In the genomic region with DNA sequence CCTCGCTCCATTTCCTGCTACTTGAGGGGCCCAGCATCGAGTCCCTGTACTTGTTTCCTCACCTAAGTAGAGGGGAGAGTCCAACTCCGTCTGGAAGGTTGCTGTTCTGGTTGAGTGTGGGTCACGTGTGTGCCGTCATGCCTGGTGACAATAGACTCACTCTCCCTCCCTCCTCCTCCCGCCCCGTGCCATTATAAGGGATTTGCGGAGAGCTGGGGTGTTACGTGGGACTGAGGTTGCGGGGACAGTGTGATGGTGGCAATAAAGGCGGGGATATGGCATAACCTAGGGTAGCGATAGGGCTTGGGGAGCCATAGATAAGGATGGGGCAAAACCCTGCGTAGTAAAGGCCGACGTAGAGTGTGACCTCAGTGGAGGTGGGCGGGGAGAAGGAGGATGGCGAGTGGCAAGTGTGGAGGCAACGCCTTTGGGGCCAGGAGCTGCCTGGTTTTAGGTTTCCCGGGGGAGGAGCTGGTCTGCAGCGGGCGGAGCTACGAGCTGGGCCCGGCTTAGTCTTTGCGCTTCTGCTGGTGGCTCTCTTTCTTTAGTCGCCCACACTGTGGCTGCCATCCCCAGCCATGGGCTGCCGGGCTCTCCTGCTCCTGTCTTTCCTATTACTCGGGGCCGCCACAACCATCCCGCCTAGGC, we compare ENCODE assay signal across 7 mouse cellular contexts. TPM values are rescaled to one million over a fixed set of nuclear protein-coding genes. Genes with fewer than 3 reads are reported as not detected.
DNase-seq lines count a peak whose midpoint lies in the region; ATAC-seq and TF ChIP-seq lines count a peak whose summit lies in the region.

No protein-coding gene starts in this region.

- peak; percentile 88 for DNase-seq in adrenal gland, adult 8-10 months
- DNase-seq in embryo, embryonic 9.5 days (ENCODE audit: extremely low spot score), result peak; percentile 94
- peak; percentile 50 to 82 for DNase-seq in gastrocnemius, postnatal 4 days (ENCODE audit: low spot score in 2 of 2)
- DNase-seq in left cerebral cortex, postnatal 4 days, result peak; percentile 91

- no peaks in the 10 kb centered on the region for H3K27me3 ChIP-seq in intestine, postnatal 0 days (replicated peaks; ENCODE audit: control insufficient read depth, insufficient read depth, low read length)
- no peaks in the 10 kb centered on the region for H3K27me3 ChIP-seq in midbrain, embryonic 12.5 days
- H3K27me3 ChIP-seq in small intestine, adult 2 months (ENCODE audit: control insufficient read depth, insufficient read depth, low read length), result no peaks in the 10 kb centered on the region

- no peaks in the 10 kb centered on the region for H3K9me3 ChIP-seq in intestine, postnatal 0 days (ENCODE audit: control insufficient read depth)
- H3K9me3 ChIP-seq in midbrain, embryonic 12.5 days, result no peaks in the 10 kb centered on the region

- ATAC-seq in intestine, postnatal 0 days, result peak; percentile 95
- ATAC-seq in midbrain, embryonic 12.5 days (ENCODE audit: low FRiP score, low read depth), result peak; percentile 90

- peak overlapping the region; percentile 97 for H3K27ac ChIP-seq in intestine, postnatal 0 days (ENCODE audit: low read depth, low read length)
- peak overlapping the region; percentile 96 for H3K27ac ChIP-seq in midbrain, embryonic 12.5 days (replicated peaks)
- H3K27ac ChIP-seq in small intestine, adult 2 months (ENCODE audit: insufficient read depth, low read depth, low read length), result peak overlapping the region; percentile 97

- peak overlapping the region; percentile 54 for H3K4me3 ChIP-seq in intestine, postnatal 0 days (ENCODE audit: low read depth, low read length)
- H3K4me3 ChIP-seq in midbrain, embryonic 12.5 days, result peak overlapping the region; percentile 58
- H3K4me3 ChIP-seq in small intestine, adult 2 months (ENCODE audit: low read depth, low read length), result peak overlapping the region; percentile 74

- peak overlapping the region; percentile 77 for H3K4me2 ChIP-seq in intestine, postnatal 0 days (replicated peaks; ENCODE audit: low read depth)
- H3K4me2 ChIP-seq in midbrain, embryonic 12.5 days (replicated peaks), result peak overlapping the region; percentile 70

- TF ChIP-seq CTCF in intestine, postnatal 0 days (IDR thresholded peaks at IDR 0.05; ENCODE audit: low read depth), result no peak
- no peak for TF ChIP-seq CTCF in small intestine, adult 2 months (IDR thresholded peaks at IDR 0.05; ENCODE audit: extremely low read depth, insufficient read length, insufficient replicate concordance, low read depth, low read length)

- intact Hi-C loops in left cerebral cortex, postnatal 4 days (cut with DNase I), result loop anchor here (5.0 kb wide), 2 partner anchors 87 to 222 kb away; no protein-coding TSS in a partner anchor

- H3K9ac ChIP-seq in intestine, postnatal 0 days (ENCODE audit: low read depth, low read length), result peak overlapping the region; percentile 53
- H3K9ac ChIP-seq in midbrain, embryonic 12.5 days (replicated peaks), result peak overlapping the region; percentile 75

- 0 out of 2 replicates have a peak, but pooled peaks cover 4% of the 10 kb centered on the region for H3K4me1 ChIP-seq in intestine, postnatal 0 days (replicated peaks; ENCODE audit: control insufficient read depth, insufficient read depth, low read length)
- H3K4me1 ChIP-seq in midbrain, embryonic 12.5 days, result peaks cover 16% of the 10 kb centered on the region
- H3K4me1 ChIP-seq in small intestine, adult 2 months (ENCODE audit: control insufficient read depth, insufficient read depth, insufficient read length, low read length), result peaks cover 3% of the 10 kb centered on the region; the same call in 1 of the 2 replicates

- peak; percentile 65; the same call in 1 of the 2 replicates for TF ChIP-seq POLR2A in small intestine, adult 2 months (IDR thresholded peaks at IDR 0.05; ENCODE audit: low read depth, low read length)

- WGBS in intestine, postnatal 0 days, result 0% methylated on average over 28 of the region's 29 CpGs
- 1% methylated on average over 29 of the region's 29 CpGs for WGBS in midbrain, embryonic 12.5 days
- WGBS in small intestine, adult 2 months, result under 1% methylated on average over 29 of the region's 29 CpGs

- no peaks in the 10 kb centered on the region for H3K36me3 ChIP-seq in intestine, postnatal 0 days (ENCODE audit: control insufficient read depth, insufficient read depth)
- no peaks in the 10 kb centered on the region for H3K36me3 ChIP-seq in midbrain, embryonic 12.5 days
- H3K36me3 ChIP-seq in small intestine, adult 2 months (ENCODE audit: control insufficient read depth, insufficient read depth, low read length), result no peaks in the 10 kb centered on the region

RNA-seq across cellular contexts. Expression of a gene that starts 0.6 kb away (rescaled TPM):
- 10 to 100 TPM; 11.0 to 20.7 (median 14.5) TPM for total RNA-seq in adrenal gland, adult 8-10 months (2022)
- total RNA-seq in gastrocnemius, postnatal 4 days (2021), result 10 to 100 TPM; 32.0 to 32.1 TPM
- 25.4 and 26.9 TPM in 2 replicates for polyA plus RNA-seq in intestine, postnatal 0 days (2015; fragmentation: Nextera tagmentation; extraction: Ambion mirVana)
- total RNA-seq in left cerebral cortex, postnatal 4 days (2021), result 10 to 100 TPM; 17.5 to 20.9 TPM
- 19.5 and 20.7 TPM in 2 replicates for polyA plus RNA-seq in midbrain, embryonic 12.5 days (2016; fragmentation: Nextera tagmentation; extraction: Ambion mirVana)
- polyA plus RNA-seq in small intestine, adult 2 months (2012; rRNA removed), result 3.5 and 9.1 TPM in 2 replicates

RNA-seq across cellular contexts. Expression of a gene that starts 0.8 kb away (rescaled TPM):
- total RNA-seq in adrenal gland, adult 8-10 months (2022), result 1 to 10 TPM; 1.1 to 2.6 (median 1.5) TPM
- total RNA-seq in gastrocnemius, postnatal 4 days (2021), result 1 to 10 TPM; 2.7 to 3.4 TPM
- 2.6 and 2.8 TPM in 2 replicates for polyA plus RNA-seq in intestine, postnatal 0 days (2015; fragmentation: Nextera tagmentation; extraction: Ambion mirVana)
- 1 to 10 TPM; 3.0 to 4.5 TPM for total RNA-seq in left cerebral cortex, postnatal 4 days (2021)
- 17.1 and 19.3 TPM in 2 replicates for polyA plus RNA-seq in midbrain, embryonic 12.5 days (2016; fragmentation: Nextera tagmentation; extraction: Ambion mirVana)
- polyA plus RNA-seq in small intestine, adult 2 months (2012; rRNA removed), result 0.03 TPM in 1 of 2 replicates, not detected in the other

Comparison
In these comparisons a context has a peak if more than half of its experiments do, and no peak if none do; other contexts are left out.
1. Peak in every context shown above with its lines: DNase-seq, ATAC-seq, H3K4me3 ChIP-seq and H3K27ac ChIP-seq.